Mouse (Mus musculus) frontal cortex, postnatal 25 days (tissue): ENCODE data around the gene Adora2b.

Experiments used
- DNase-seq, 2 experiments: peaks; one replicate each; pipeline ENCODE4 v3.0.0; 2022; ENCODE audit warnings: low spot score in 2 of 2

Adora2b gene

DNA sequence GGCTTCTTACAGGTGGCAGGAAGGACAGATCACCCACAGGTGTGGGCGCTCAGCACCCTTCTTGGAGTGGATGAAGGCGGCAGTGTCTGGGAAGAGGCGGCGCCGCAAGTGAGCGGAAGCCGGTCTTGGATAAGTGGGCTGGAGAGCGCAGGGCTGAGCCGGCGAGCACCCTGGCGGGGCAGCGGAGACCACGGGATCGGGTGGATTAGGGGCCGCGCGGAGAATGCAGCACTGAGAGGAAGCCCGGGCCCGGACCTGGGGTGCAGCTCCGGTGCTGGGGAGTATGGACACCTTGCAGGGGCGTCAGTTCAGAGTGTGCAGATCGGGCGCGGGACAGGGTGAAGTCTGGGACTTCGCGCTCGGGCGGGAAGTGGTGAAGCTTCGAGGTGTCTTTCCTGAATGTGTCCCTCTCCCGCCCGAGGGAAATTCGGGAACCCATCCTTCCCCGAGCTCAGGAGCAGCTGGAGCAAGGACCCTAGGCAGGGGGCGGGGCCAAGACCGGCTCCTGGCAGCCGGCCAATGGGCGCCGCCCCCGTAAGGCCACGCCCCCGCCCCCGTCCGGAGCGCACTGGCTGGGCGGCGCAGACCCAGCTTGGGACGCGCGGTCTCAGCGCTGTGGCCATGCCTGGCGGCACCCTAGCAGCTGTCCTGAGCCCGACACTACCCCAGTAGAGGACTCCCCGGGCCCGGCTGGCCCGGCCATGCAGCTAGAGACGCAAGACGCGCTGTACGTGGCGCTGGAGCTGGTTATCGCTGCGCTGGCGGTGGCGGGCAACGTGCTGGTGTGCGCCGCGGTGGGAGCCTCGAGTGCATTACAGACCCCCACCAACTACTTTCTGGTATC, at the start of gene Adora2b:
Gene Adora2b, plus strand, starts transcription at position 584 of the 844 bp plus-strand sequence.
- peak; percentile 11 to 22 for DNase-seq

DNA sequence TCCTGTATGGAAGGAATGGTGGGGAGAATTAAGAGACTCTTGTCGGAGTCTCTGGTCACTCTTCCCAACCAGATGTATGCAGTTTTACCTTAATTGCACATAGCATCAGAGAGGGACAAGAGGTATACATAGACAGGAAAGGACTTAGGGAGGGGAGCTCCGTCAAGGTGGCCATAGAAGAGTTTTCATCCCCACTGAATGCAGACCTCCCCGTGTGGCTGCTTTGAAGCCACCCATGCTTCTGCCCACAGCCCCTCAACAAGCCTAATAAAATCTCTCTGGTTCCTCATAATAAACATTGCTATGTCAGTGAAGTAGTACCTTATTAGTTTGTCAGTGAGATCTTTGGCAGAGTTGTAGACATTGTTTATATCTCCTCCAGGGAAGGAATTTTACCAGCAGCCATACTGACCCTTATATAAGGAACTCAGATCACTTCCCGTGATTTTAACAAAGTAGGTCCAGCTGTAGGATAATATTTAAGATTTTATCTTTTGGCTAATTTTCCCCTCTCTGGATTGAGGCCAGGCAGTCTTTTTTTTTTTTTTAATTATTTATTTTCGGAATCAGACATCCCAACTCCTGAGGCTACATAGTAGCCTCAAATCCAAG, 47.8 kb upstream of the Adora2b start:
- no peak for DNase-seq

DNA sequence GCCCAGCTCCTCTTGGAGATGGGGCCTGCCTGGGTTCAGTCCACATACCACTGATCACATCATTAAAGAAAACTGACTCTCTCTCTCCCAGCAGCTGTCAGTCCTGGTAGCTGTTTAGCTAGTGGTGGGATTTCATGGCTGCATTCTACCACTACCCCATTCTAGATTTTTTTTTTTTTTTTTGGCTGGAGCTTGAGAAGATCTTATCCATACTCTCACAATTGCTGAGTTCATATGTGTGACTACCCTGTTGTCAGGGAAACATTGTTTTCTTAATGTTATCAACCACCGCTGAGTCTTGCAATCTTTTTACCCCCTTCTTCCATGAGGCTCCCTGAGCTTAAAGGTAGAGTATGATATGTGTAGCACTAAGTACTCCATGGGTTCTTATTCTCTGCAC, 46.1 kb upstream of the Adora2b start:
- no peak for DNase-seq

DNA sequence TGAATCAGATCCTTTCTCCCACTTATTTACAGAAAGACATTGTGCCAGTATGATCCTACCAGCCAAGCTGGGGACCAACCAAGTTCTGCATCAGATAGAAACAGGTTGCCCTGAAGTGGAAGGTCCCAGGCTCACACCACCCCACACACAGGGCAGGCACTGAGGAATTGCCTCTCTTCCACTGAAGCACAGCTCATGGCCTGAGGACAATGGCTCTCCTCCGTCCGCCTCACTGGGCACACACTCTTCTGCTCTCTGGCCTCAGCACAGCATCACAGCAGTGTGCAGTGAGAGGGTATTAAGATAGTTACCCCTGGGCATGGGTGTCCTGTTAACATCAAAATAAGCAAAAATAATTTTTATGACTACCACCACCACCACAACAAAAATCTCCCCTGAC, 39.7 kb upstream of the Adora2b start:
- no peak for DNase-seq

DNA sequence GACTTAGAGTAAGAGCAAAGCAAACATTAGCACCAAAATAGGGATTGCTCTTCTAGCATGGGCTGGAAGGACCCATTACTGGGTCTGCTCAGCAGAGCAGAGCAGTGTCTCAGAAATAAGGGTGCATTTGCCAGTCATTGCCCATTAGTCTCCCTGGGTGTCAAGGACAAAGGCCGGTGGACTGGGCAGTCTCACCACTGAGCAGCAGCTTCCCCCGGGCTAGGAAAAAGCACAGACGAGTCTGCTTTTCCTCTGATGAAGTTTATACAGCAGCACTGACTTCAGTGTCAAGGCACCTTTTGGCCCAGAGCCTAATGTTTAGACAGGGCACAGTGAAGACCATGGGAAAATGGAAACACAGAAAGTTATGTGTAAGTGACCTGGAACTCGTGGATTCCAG, 38.9 kb upstream of the Adora2b start:
- DNase-seq, result no peak

DNA sequence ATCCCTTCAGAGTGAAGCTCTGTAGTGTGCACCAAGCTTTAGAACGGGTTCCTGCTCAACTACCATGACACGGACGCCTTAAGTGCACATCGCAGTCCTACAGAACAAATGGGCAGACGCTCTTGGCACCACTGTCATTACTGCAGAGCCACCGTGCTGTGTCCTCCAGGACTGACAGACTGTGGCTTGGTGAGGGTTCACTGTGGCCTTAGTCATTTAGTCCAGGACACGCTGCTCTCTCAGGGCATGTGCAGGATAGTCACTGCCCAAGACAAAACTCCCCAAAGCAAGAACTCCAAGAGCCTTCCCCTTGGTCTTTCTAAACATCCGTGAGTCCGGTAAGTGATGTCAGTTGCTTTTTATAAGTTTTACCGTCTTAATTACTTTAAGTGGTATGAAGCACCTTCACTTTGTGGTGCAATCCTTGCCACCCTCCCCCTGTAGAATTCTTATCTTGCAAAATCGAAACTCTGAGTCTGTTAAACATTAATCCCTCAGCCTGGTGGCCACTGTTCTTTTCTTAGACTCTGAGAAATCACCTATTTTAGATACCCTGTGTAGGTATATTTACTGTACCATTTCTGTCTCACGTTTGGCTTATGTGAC, 35.3 kb upstream of the Adora2b start:
- DNase-seq, result no peak

DNA sequence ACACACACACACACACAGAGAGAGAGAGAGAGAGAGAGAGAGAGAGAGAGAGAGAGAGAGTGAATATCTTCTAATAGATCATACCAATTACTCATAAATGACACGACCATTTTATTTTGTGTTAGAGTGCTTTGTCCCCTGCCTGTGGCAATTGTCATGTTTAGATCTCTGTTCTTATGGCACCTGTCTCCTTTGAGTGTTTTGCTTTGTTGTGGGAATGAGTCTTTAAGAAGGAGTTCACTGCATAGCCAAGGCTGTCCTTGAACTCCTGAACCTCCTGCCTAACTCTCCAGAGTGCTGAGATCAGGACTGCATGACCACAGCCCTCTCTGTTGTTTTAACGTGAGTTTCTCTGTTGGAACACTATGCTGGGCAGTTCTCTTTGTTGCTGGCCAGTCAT, 33.7 kb upstream of the Adora2b start:
- DNase-seq, result no peak

DNA sequence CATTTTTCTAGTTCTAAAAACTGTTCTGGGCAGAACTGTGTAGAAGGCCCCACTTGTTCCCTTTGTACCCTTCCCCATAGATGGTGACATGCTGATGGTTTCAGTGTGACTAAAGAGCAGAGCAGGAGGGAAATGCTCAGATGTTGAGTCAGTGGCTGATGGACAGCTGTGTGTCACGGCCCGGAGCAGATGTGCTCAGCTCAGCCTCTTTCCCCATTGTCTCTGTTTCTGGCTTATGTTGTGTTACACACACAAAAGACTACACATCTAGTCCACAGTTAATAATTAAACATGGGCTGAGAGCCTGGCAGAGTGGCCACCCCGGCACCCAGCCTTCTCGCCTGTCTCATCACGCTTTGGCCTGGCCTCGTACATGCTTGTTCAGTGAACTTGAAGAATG, 31.0 kb upstream of the Adora2b start:
- no peak for DNase-seq

DNA sequence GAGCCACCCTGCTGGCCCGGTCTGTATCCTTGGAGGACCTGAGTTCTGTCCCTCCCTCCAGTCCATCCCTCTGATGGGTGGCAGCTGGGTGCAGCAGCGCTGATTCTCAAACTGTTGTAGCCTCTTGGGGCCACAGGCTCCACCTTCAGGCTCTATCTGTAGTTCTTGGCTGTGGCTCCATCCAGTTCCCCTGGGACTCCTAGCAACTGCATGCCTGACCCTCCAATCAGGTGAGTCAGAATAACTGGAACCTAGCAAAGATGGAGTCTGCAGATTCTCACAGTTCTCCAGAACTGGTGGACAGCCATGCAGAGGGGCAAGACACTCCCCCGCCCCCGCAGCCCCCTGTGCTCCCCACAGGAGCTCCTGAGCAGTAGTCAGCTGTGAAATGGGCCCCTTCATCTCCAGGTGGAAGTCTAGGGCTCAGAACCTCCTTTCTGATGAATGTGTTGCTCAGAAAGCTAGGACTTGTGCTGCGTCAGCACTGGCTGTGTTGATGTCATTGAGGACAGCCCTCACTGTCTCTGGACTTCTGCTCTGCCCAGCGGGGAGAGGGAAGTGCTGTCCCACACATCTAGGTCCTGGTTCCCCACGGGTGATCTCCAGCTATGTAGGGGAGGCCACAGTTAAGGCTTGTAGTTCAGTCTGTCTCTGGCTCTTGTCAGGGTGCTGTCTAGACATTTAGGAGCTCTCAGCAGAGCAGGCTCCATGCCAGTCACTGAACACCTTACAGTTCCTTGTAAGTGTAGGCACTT, 27.9 kb upstream of the Adora2b start:
- DNase-seq, result no peak

DNA sequence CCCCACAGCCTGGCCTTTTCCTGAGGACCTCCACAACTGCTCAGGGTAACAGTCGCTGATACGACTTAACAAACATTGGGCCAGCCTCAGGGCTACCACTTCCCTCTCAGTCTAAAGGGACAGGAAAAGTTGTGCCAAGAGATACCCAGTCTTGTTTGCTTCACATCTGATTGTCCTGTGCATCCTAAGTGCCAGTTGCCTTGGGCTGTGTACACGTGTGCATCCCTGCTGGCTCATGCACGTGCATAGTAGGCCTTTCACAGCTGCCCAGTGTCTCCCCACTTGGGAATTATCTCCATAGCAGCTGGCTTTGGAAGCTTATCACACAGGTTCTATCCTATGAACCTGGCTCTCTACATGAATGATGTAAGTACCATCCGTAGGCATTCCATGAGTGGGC, 25.4 kb upstream of the Adora2b start:
- DNase-seq, result no peak

DNA sequence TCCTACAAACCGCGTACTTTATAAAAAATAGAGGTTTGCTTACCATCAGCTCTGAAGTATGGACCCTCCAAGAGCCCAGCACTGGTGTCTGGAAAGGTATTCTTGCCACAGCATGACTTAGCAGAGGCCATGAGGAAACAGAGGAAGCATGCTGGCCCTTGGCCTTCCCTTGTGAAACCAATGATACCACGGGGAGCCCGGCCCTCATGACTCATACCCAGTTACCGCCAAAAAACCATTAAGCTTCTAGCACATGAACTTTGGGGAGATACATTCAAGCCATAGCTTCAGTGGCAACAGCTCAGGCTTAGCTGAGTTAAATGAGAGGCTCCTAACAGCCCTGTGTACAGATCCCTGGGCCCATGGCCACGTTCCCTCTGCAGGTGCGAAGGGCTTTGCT, 24.8 kb upstream of the Adora2b start:
- no peak for DNase-seq

DNA sequence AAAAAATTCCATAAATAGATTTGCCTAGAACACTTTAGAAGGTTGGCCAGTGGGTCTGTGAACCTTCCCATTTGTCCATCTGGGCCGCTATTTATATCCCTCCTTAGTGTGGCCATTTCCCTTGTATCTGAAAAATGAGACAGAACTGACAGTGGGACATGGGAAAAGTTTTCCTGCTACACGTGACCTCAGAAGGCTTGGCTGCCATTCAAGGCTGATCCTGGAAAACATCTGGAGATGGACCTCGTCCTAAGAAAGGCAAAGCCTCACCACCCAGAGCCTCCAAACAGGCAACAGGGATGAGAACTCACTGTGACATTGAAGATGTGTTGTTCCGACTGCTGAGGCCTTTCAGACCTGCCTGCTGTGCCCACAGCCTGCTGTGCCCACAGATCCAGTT, 24.0 kb upstream of the Adora2b start:
- DNase-seq, result no peak

DNA sequence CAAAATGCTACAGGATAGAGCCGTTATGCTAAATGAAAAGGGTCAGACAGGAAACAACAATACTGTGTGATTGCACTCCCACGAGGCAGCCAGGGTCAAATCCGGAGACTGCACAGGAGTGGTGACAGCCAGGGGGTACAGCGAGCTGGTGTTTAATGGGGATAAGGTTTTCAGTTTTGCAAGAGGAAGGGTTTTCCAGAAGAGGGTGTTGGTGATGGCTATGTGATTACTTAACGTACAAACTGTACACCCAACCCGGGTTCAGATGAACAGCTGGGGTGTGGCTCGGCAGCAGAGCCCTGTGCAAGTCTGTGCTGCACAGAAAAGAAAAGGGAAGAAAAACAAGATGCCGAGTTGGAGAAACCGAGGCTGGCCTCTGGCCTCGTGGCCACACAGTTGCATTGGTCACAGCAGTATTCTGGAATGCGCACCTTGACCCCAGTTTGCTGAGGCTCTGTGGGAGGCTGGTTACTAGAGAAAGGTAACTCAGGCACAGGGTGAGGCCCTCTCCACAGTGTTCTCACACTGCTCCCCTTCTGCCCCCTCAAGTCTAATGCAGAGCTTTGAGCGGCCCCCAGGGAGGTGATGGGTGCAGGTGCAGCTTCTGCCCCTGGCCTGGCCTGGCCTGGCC, 8.0 kb upstream of the Adora2b start:
- no peak for DNase-seq

DNA sequence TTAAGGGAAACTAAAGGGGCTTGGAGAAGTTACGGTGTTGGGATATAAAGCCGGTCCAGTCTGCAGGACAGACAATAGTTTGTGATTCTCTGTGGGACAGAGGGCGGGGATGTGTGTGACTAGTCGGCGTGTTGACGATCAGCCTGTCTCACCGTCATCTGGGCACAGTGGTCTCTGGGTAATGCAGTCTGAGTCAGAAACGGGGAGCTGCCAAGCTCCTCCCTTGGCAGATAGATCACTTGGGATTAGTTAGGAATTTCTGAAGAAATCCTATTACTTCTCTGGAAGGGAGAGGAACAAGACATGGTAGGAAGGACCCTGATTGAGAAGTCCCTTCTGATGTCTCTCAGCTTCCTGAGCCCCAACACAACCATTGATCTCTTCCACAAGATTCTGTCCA, 4.9 kb upstream of the Adora2b start:
- DNase-seq, result no peak

DNA sequence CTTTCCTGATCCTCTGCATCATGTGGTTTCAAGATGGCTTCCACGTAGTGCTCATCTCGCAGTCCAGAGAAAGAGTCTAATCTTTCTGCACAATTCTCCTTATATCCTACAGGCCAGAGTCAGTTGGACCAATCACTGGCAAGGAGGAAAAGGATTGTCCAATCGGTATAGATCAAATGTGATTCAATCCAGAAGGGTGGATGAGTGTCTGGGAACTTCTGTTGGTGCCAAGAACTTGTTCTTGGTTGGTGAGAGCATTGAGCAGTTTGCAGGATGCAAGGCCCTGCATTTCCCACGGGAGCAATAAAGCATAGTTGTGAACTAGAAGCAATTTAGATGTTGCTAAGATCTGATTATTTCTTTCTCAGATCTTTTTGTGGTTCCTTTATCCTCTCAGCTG, 4.3 kb upstream of the Adora2b start:
- no peak for DNase-seq

DNA sequence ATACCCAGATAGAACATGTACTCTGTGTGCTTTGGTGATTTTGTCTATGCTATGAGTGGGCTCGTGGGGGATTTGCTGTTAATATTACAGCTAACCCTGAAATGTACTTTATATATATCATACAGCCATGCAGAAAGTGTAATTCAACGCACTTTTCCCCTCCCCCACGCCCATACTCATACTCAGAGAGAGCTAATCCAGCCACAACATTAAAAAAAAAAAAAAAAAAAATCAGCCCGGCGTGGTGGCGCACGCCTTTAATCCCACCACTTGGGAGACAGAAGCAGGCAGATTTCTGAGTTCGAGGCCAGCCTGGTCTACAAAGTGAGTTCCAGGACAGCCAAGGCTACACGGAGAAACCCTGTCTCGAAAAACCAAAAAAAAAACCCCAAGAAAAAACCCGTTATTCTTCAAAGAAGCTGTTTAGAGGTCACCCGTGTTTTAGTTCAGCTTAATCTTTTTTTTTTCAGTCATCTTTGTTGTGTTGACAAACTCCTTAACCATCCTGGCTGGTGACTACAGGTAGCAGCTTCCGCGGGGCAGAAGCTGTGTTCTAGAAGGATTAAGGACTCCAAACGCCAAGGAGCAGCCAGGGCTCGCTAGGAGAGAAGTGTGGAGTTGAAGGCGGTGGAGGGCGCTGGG, 904 bp upstream of the Adora2b start:
- DNase-seq, result no peak

DNA sequence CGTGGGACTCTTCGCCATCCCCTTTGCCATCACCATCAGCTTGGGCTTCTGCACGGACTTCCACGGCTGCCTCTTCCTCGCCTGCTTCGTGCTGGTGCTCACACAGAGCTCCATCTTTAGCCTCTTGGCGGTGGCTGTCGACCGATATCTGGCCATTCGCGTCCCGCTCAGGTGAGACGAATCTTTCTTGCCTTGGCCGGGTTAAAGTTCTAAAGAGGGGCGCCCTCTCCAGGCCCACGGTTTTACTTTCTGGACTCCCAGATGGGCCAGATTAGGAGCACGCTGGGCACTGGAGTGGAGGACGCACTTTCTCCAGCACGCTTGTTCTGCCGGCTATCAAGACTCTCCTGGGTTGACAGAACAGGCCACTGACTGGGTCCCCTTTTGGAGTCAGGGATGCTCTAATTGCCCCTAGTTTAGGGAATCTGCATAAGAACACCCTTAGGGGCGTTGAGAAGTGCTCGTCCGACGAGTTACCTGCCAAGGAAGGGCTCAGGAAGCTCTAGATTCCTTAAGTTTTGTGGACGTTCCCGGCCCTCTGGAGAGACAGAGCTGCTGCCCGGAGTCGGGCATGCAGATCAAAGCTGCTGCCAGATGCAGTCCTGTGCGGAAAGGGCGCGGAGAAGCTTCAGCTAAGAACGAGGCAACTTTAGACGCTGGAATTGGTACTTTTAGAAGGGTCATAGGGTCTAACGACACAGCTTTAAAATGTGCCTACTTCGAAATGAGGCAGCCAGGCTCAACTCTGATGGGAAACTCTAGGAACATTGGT, 668 bp downstream of the Adora2b start:
- DNase-seq, result peak in 1 of 2 experiments; percentile 9

DNA sequence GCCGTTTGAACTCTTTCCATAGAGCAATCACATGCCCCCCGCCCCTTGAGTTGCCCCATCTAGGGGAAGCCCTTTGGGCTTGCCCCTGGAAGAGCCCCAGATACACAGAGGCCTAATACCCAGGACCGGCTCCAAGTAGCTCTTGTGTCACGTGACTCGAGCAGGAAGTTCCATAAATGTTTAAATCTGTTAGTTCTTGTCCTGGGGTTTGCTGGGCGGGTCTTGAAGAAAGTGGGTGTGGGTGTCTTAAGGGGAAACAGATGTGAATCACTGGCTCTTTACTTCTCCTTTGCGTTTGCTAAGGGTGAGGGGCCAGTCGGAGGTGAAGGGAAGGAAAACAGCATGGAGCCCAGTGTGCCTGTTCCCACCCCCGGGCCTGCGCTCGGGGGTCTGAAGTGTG, 2.3 kb downstream of the Adora2b start:
- no peak for DNase-seq

DNA sequence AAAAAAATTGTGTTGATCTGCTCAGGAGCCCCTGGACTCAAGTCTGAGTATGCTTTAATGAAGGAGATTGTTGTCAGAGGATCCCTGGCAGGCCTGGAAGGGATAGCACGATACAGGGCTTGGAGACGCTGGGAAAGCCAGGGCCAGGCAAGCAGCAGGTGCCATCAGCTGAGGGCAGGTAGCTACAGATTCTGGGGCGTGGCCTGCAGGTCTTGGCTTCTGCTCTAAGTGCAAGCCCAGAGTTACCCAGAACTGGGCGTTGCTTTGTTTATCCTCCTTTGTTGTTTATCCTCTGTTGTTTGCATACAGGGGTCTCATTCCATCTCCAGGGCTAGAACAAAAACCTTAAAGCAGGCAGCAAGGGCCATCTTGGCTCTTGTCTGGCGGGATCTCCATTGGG, 4.6 kb downstream of the Adora2b start:
- no peak for DNase-seq

DNA sequence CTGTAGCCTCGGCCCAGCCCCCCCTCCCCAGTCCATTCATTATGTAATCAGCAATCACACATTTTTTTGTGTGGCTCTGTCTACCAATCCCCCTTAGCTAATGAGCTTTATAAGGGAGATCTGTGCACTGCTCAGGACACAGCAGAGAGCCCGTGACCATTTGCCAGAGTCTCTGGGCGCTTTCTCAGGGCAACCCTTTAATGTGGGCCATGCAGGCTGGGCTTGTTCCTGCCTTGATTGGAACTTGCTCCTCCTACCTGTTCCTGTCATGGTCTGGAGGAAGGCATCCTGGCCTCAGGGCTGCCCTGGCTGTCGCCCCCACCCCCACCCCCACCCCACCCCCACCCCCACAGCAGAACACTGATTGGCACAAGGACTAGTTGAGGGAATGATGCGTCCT, 10.4 kb downstream of the Adora2b start:
- no peak for DNase-seq

DNA sequence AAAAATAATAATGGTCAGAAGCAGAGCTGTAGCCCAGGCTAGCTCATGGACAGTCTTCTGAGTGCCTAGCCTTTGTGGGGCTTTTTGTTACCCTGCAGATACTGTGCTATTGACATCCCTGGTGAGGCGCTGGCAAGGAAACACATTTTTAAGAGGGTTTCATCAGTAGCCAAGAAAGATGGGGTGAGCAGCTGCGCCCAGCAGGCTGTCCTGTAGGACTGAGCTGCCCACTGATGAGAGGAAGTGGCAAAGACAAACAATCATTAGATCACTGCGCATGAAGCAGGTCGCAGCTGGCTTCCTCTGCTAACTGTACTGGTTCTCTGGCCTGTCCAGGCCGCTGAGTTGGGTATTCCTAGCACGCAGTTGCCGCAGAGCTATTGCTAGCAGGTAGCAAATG, 14.8 kb downstream of the Adora2b start:
- no peak for DNase-seq
